Mouse (Mus musculus) bone marrow, adult 2 months (tissue): ENCODE measurements around the gene Gm20721. TPM values are rescaled to one million over a fixed set of nuclear protein-coding genes. Genes with fewer than 3 reads are reported as not detected.

Source experiments
- H3K27ac ChIP-seq: fragments of 200-500 bp; 2 replicates; pipeline ENCODE4 v1.5.1; 2012; ENCODE audit warnings: low read depth, mild to moderate bottlenecking, control low read depth, inconsistent platforms, low read length; ENCODE audit not compliant: control insufficient read depth, poor library complexity, insufficient read depth
- H3K4me1 ChIP-seq: fragments of 200-500 bp; 2 replicates; pipeline ENCODE4 v1.6.1; 2011; ENCODE audit warnings: low read length; ENCODE audit not compliant: control insufficient read depth, insufficient read depth
- H3K4me3 ChIP-seq: fragments of 200-500 bp; replicated peaks from 2 replicates; pipeline ENCODE3; 2011; ENCODE audit warnings: mild to moderate bottlenecking, low read depth, low read length, control low read depth; ENCODE audit not compliant: control insufficient read depth
- CTCF ChIP-seq: fragments of 200-500 bp; IDR thresholded peaks from 2 replicates; pipeline ENCODE4 v1.5.1; 2011; ENCODE audit warnings: low read length, control low read depth; ENCODE audit not compliant: control insufficient read depth, insufficient read depth
- POLR2A ChIP-seq: fragments of 200-500 bp; IDR thresholded peaks from 2 replicates; pipeline ENCODE4 v1.6.1; 2011; ENCODE audit warnings: low read depth, mild to moderate bottlenecking, control low read depth, low read length, borderline replicate concordance; ENCODE audit not compliant: control insufficient read depth
- WGBS: fragments of 180-500 bp; shearing (Covaris S2); methylation state at CpG from one replicate; pipeline ENCODE4 v1.1.7; 2018; 5-methylcytosine and 5-hydroxymethylcytosine counted together
- polyA plus RNA-seq: library from polyadenylated mRNA; stranded (reverse); fragments of >200 nt; gene quantifications from 2 replicates; pipeline ENCODE4 v1.2.4, GENCODE M21; 2011; ENCODE audit warnings: low replicate concordance; ENCODE audit not compliant: missing spikeins, insufficient read depth, insufficient read length

Gene Gm20721
- polyA plus RNA-seq, 1 experiment: not detected

- WGBS: 85% methylated on average over 13 of the region's 13 CpGs
- TF ChIP-seq POLR2A: no peak
- TF ChIP-seq CTCF: no peak
- H3K4me1 ChIP-seq: peaks cover 2% of the 10 kb centered on the region; the same call in 1 of the 2 replicates
Measured at GRCm38 (mm10) chr2:174337275-174337674, 9.2 kb downstream of the Gm20721 start.

GRCm38 (mm10) chr2:174334415-174334814, 12.1 kb downstream of the Gm20721 start:
- TF ChIP-seq POLR2A: no peak
- Histone ChIP-seq H3K27ac (no peak overlapping the region; the same call in 1 of the 2 replicates), H3K4me1 (peaks cover 2% of the 10 kb centered on the region; the same call in 1 of the 2 replicates), H3K4me3 (no peak overlapping the region)
- 86% methylated on average over 10 of the region's 10 CpGs for WGBS

More at GRCm38 (mm10) chr2:174337275-174337674, 9.2 kb downstream of the Gm20721 start:
- H3K27ac ChIP-seq: no peak overlapping the region
- no peak overlapping the region for H3K4me3 ChIP-seq

- H3K27ac ChIP-seq: no peak overlapping the region
- 37% methylated on average over 7 of the region's 7 CpGs for WGBS
- peaks cover 2% of the 10 kb centered on the region for H3K4me1 ChIP-seq
- H3K4me3 ChIP-seq: no peak overlapping the region
- no peak for TF ChIP-seq CTCF
- TF ChIP-seq POLR2A: no peak
Measured at GRCm38 (mm10) chr2:174333239-174333890, 13.1 kb downstream of the Gm20721 start.

- 31% methylated on average over 12 of the region's 12 CpGs for WGBS
- H3K4me1 ChIP-seq: peaks cover 2% of the 10 kb centered on the region
- H3K4me3 ChIP-seq: peak overlapping the region; percentile 100
- no peak overlapping the region; the same call in 1 of the 2 replicates for H3K27ac ChIP-seq
- no peak for TF ChIP-seq CTCF
- TF ChIP-seq POLR2A: no peak
Measured at GRCm38 (mm10) chr2:174331282-174332030, 15.1 kb downstream of the Gm20721 start.

- no peak for TF ChIP-seq CTCF
- TF ChIP-seq POLR2A: peak; percentile 10; the same call in 1 of the 2 replicates
- under 1% methylated on average over 47 of the region's 48 CpGs for WGBS
- H3K4me1 ChIP-seq: peaks cover 2% of the 10 kb centered on the region
- peak overlapping the region; percentile 98 for H3K27ac ChIP-seq
- peak overlapping the region; percentile 100 for H3K4me3 ChIP-seq
Measured at GRCm38 (mm10) chr2:174330616-174331191, 15.8 kb downstream of the Gm20721 start.

- Histone ChIP-seq H3K27ac (peak overlapping the region; percentile 98), H3K4me3 (peak overlapping the region; percentile 100), H3K4me1 (peaks cover 2% of the 10 kb centered on the region)
- TF ChIP-seq POLR2A (peak; percentile 39; the same call in 1 of the 2 replicates), CTCF (no peak)
- under 1% methylated on average over 108 of the region's 131 CpGs for WGBS
Measured at GRCm38 (mm10) chr2:174329663-174330615, 16.6 kb downstream of the Gm20721 start.

GRCm38 (mm10) chr2:174328926-174329662, 17.4 kb downstream of the Gm20721 start:
- TF ChIP-seq POLR2A: peak; percentile 26; the same call in 1 of the 2 replicates
- TF ChIP-seq CTCF: no peak
- 30% methylated on average over 58 of the region's 58 CpGs for WGBS
- Histone ChIP-seq H3K4me1 (peaks cover 2% of the 10 kb centered on the region), H3K27ac (peak overlapping the region; percentile 98), H3K4me3 (peak overlapping the region; percentile 90)
